Mouse (Mus musculus): ENCODE data around the gene Erich2. TPM values are rescaled to one million over a fixed set of nuclear protein-coding genes. Genes with fewer than 3 reads are reported as not detected.

Erich2 gene
- polyA plus RNA-seq, 1 experiment from 2014 or later: 58.0 TPM

- ChIA-PET POLR2A (no interaction called here), CTCF (no interaction called here)
- no peaks in the 10 kb centered on the region for H3K27me3 ChIP-seq
- in situ Hi-C loops (cut with MboI; ENCODE audit: low pct_unique_long_range_greater_than_20kb): no loop called here
- DNase-seq (ENCODE audit: low read depth, low spot score) (no peak), ATAC-seq (no peak)
- no peak for TF ChIP-seq CTCF (IDR thresholded peaks at IDR 0.05)
These were observed 58.6 kb downstream of the Erich2 start for GRCm38 (mm10) chr2:70567071-70567681.

GRCm38 (mm10) chr2:70567682-70568077 is 59.1 kb downstream of the Erich2 start:
- ATAC-seq (no peak), DNase-seq (ENCODE audit: low read depth, low spot score) (no peak)
- H3K27me3 ChIP-seq: no peaks in the 10 kb centered on the region
- ChIA-PET POLR2A (no interaction called here), CTCF (no interaction called here)
- no peak for TF ChIP-seq CTCF (IDR thresholded peaks at IDR 0.05)
- in situ Hi-C loops (cut with MboI; ENCODE audit: low pct_unique_long_range_greater_than_20kb): no loop called here

- no peak for TF ChIP-seq CTCF (IDR thresholded peaks at IDR 0.05)
- ChIA-PET POLR2A (no interaction called here), CTCF (no interaction called here)
- DNase-seq (ENCODE audit: low read depth, low spot score) (no peak), ATAC-seq (no peak)
- H3K27me3 ChIP-seq: no peaks in the 10 kb centered on the region
- in situ Hi-C loops (cut with MboI; ENCODE audit: low pct_unique_long_range_greater_than_20kb): no loop called here
These were observed 59.8 kb downstream of the Erich2 start for GRCm38 (mm10) chr2:70568198-70568941.

GRCm38 (mm10) chr2:70571698-70572097 is 63.1 kb downstream of the Erich2 start:
- in situ Hi-C loops (cut with MboI; ENCODE audit: low pct_unique_long_range_greater_than_20kb): no loop called here
- ChIA-PET POLR2A (no interaction called here), CTCF (no interaction called here)
- no peak for DNase-seq (ENCODE audit: low read depth, low spot score)
- ATAC-seq: no peak
- H3K27me3 ChIP-seq: no peaks in the 10 kb centered on the region
- TF ChIP-seq CTCF (IDR thresholded peaks at IDR 0.05): no peak

- ChIA-PET POLR2A (no interaction called here), CTCF (interaction anchor here (2.4 kb wide), 1 partner anchor 10 kb away, joined by 6 read pairs; no protein-coding TSS in a partner anchor)
- in situ Hi-C loops (cut with MboI; ENCODE audit: low pct_unique_long_range_greater_than_20kb): no loop called here
- ATAC-seq (no peak), DNase-seq (ENCODE audit: low read depth, low spot score) (no peak)
- no peaks in the 10 kb centered on the region for H3K27me3 ChIP-seq
- TF ChIP-seq CTCF (IDR thresholded peaks at IDR 0.05): no peak
These were observed 63.6 kb downstream of the Erich2 start for GRCm38 (mm10) chr2:70572251-70572650.

- no peaks in the 10 kb centered on the region for H3K27me3 ChIP-seq
These were observed 65.1 kb downstream of the Erich2 start for GRCm38 (mm10) chr2:70573544-70574210.

GRCm38 (mm10) chr2:70588200-70588599 is 79.6 kb downstream of the Erich2 start:
- ChIA-PET POLR2A (no interaction called here), CTCF (no interaction called here)

More at GRCm38 (mm10) chr2:70573544-70574210, 65.1 kb downstream of the Erich2 start:
- in situ Hi-C loops (cut with MboI; ENCODE audit: low pct_unique_long_range_greater_than_20kb): no loop called here
- DNase-seq (ENCODE audit: low read depth, low spot score) (no peak), ATAC-seq (no peak)
- no peak for TF ChIP-seq CTCF (IDR thresholded peaks at IDR 0.05)
- ChIA-PET CTCF (interaction anchor here (2.4 kb wide), 1 partner anchor 9 kb away, joined by 6 read pairs; no protein-coding TSS in a partner anchor), POLR2A (interaction anchor here (0.6 kb wide), 1 partner anchor 95 kb away, joined by 3 read pairs; no protein-coding TSS in a partner anchor)

More at GRCm38 (mm10) chr2:70588200-70588599, 79.6 kb downstream of the Erich2 start:
- DNase-seq (ENCODE audit: low read depth, low spot score): no peak
- no peak for ATAC-seq
- in situ Hi-C loops (cut with MboI; ENCODE audit: low pct_unique_long_range_greater_than_20kb): no loop called here
- TF ChIP-seq CTCF (IDR thresholded peaks at IDR 0.05): no peak
- no peaks in the 10 kb centered on the region for H3K27me3 ChIP-seq

Other genes with a start within 250 kb of the Erich2 start
- gene Sp5, start 33.9 kb upstream of the Erich2 start, polyA plus RNA-seq (2021): not detected
- gene Gad1, start 44.3 kb downstream of the Erich2 start, polyA plus RNA-seq (2021): 16.7 TPM
- gene Gorasp2, start 152.8 kb downstream of the Erich2 start, polyA plus RNA-seq (2021): 121 TPM
- 2.0 TPM for gene Gm26558, start 153.3 kb downstream of the Erich2 start, polyA plus RNA-seq (2021)

All from Patski (cell line).